Mouse (Mus musculus) forebrain, embryonic 16.5 days (tissue): ENCODE data around the gene Ren1. TPM values are rescaled to one million over a fixed set of nuclear protein-coding genes. Genes with fewer than 3 reads are reported as not detected.
A peak's percentile ranks its signal among the peaks of the same experiment; 100 is the strongest.
"Not testable (repeated sequence)": the region's sequence is repeated elsewhere in the genome, so short reads cannot be mapped to it uniquely, and the experiment has no call there.

Source experiments
- ATAC-seq: fragments of 200-750 bp; cut with Nextera tagmentation; 2 replicates; pipeline ENCODE4 v1.8.0; 2017; ENCODE audit warnings: mild to moderate bottlenecking, moderate library complexity
- H3K27ac ChIP-seq: fragments of 300-500 bp; sonication (generic); 2 replicates; pipeline ENCODE4 v1.5.1; 2014; ENCODE audit warnings: low read length, control low read depth
- H3K27me3 ChIP-seq: fragments of 300-500 bp; sonication (generic); replicated peaks from 2 replicates; pipeline ENCODE4 v1.6.1; 2014; ENCODE audit warnings: low read length; ENCODE audit not compliant: control insufficient read depth, insufficient read depth
- H3K36me3 ChIP-seq: fragments of 300-500 bp; sonication (generic); 2 replicates; pipeline ENCODE4 v1.6.1; 2014; ENCODE audit not compliant: control insufficient read depth, insufficient read depth
- H3K4me1 ChIP-seq: fragments of 300-500 bp; sonication (generic); replicated peaks from 2 replicates; pipeline ENCODE4 v1.6.1; 2014; ENCODE audit warnings: low read length; ENCODE audit not compliant: control insufficient read depth, insufficient read depth
- H3K4me2 ChIP-seq: fragments of 300-500 bp; sonication (generic); 2 replicates; pipeline ENCODE4 v1.6.1; 2014; ENCODE audit warnings: mild to moderate bottlenecking, low read length, control low read depth
- H3K4me3 ChIP-seq: fragments of 300-500 bp; sonication (generic); replicated peaks from 2 replicates; pipeline ENCODE4 v1.5.1; 2014; ENCODE audit warnings: mild to moderate bottlenecking, low read length, control low read depth
- H3K9ac ChIP-seq: fragments of 300-500 bp; sonication (generic); replicated peaks from 2 replicates; pipeline ENCODE4 v1.6.1; 2014; ENCODE audit warnings: low read depth, low read length, control low read depth
- H3K9me3 ChIP-seq: fragments of 300-500 bp; sonication (generic); 2 replicates; pipeline ENCODE4 v1.6.1; 2016; ENCODE audit warnings: low read length; ENCODE audit not compliant: control insufficient read depth
- WGBS: fragments of 180-500 bp; shearing (Covaris S2); extraction: QIAGEN DNeasy Blood & Tissue Kit; methylation state at CpG from one replicate; pipeline ENCODE4 v1.1.7; 2014; 5-methylcytosine and 5-hydroxymethylcytosine counted together
- polyA plus RNA-seq: library from polyadenylated mRNA; unstranded; fragments of >200 nt; fragmentation: Nextera tagmentation; extraction: Ambion mirVana; gene quantifications from 2 replicates; pipeline ENCODE4 v1.2.1, GENCODE M21; 2015

Ren1 gene
- polyA plus RNA-seq, 1 experiment from 2014 or later, result not detected

GRCm38 (mm10) chr1:133332656-133333430 lies 17.5 kb upstream of the Ren1 start:
- no peak for ATAC-seq
- Histone ChIP-seq H3K9ac (no peak overlapping the region), H3K9me3 (no peaks in the 10 kb centered on the region), H3K4me2 (no peak overlapping the region), H3K36me3 (no peaks in the 10 kb centered on the region), H3K4me3 (no peak overlapping the region), H3K4me1 (peaks cover 23% of the 10 kb centered on the region), H3K27me3 (no peaks in the 10 kb centered on the region; the same call in 1 of the 2 replicates), H3K27ac (no peak overlapping the region)
- WGBS, result 89% methylated on average over 11 of the region's 11 CpGs

GRCm38 (mm10) chr1:133333937-133334336 lies 16.4 kb upstream of the Ren1 start:
- H3K4me3 ChIP-seq, result no peak overlapping the region
- no peak overlapping the region for H3K9ac ChIP-seq
- no peaks in the 10 kb centered on the region for H3K9me3 ChIP-seq
- H3K4me2 ChIP-seq, result no peak overlapping the region
- H3K36me3 ChIP-seq, result no peaks in the 10 kb centered on the region
- no peak overlapping the region for H3K27ac ChIP-seq
- H3K27me3 ChIP-seq, result no peaks in the 10 kb centered on the region; the same call in 1 of the 2 replicates
- H3K4me1 ChIP-seq, result peaks cover 17% of the 10 kb centered on the region
- 52% methylated on average over 6 of the region's 6 CpGs for WGBS
- ATAC-seq, result no peak

DNA sequence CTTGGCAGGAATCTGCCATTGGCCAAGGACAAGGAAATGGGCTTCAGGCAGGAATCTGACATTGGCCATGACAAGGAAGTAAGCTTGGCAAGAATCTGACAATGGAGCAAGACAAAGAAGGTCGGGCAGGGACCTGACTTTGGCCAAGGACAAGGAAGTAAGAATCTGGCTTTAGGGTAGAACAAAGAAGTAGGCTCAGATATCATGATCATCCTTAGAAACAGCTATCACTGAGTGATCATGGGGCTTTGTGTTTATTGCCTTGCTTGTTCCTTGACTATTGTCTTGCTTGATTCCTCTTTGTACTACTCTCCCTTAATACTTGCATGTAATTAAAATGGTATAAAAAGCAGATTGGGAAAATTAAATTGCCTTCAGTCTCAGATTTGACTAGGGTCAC lies 9.9 kb upstream of the Ren1 start:
- not testable (repeated sequence) for H3K27ac ChIP-seq, H3K9ac ChIP-seq, H3K4me1 ChIP-seq, H3K4me2 ChIP-seq, H3K36me3 ChIP-seq, H3K9me3 ChIP-seq, H3K4me3 ChIP-seq, ATAC-seq, H3K27me3 ChIP-seq
- 65% methylated on average over 1 of the region's 1 CpGs for WGBS

DNA sequence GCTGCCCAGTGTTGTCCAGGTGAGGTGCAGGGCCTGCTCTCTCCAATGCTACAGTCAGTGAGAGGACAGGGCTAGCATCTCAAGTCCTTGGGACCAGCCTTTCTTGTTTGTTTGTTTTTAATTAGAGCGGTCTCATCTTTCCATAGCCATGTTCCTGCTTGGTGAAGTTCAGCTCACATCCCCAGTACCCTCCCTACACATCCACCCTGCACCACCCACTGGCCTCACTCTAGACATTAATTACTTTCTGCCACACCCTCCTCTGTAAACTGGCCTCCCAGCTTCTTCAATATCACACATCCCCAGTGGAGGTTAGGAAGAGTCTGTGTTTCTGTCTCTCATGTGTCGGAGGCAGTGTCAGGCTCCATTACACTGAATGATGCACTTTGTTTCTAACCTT lies 6.0 kb upstream of the Ren1 start:
- Histone ChIP-seq H3K9me3 (no peaks in the 10 kb centered on the region), H3K4me1 (no peaks in the 10 kb centered on the region), H3K4me3 (no peak overlapping the region), H3K27ac (no peak overlapping the region), H3K4me2 (no peak overlapping the region), H3K27me3 (no peaks in the 10 kb centered on the region), H3K9ac (no peak overlapping the region), H3K36me3 (no peaks in the 10 kb centered on the region)
- no peak for ATAC-seq
- 94% methylated on average over 2 of the region's 2 CpGs for WGBS

GRCm38 (mm10) chr1:133346531-133346930 lies 3.8 kb upstream of the Ren1 start:
- Histone ChIP-seq H3K4me2 (no peak overlapping the region), H3K9ac (no peak overlapping the region), H3K27me3 (no peaks in the 10 kb centered on the region), H3K4me1 (no peaks in the 10 kb centered on the region; the same call in 1 of the 2 replicates), H3K9me3 (no peaks in the 10 kb centered on the region), H3K27ac (no peak overlapping the region), H3K36me3 (no peaks in the 10 kb centered on the region), H3K4me3 (no peak overlapping the region)
- WGBS, result 75% methylated on average over 9 of the region's 9 CpGs
- no peak for ATAC-seq

DNA sequence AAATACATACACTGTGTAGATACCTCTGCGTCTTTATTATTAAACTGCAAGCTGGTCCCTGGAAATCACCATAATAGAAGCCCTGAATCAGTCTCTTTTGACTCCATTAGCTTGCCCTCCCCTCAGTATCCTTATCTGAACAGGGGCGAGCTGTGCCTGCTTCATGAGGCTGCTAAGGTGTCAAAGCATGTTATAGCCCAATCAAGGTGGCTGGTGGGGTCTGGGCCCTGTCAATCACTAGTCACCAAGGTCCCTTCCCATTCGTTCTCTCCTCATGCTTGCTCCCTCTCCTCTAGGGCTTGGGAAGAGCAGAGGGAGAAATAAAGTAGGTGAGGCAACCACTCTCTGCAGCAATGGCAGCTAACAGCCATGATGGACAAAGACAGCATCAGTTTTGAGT lies 3.1 kb upstream of the Ren1 start:
- H3K9me3 ChIP-seq, result no peaks in the 10 kb centered on the region
- ATAC-seq, result no peak
- no peak overlapping the region for H3K4me2 ChIP-seq
- WGBS, result 71% methylated on average over 3 of the region's 3 CpGs
- H3K27me3 ChIP-seq, result no peaks in the 10 kb centered on the region
- no peak overlapping the region for H3K9ac ChIP-seq
- H3K36me3 ChIP-seq, result no peaks in the 10 kb centered on the region
- no peak overlapping the region for H3K4me3 ChIP-seq
- peaks cover 2% of the 10 kb centered on the region for H3K4me1 ChIP-seq
- H3K27ac ChIP-seq, result no peak overlapping the region

- ATAC-seq, result no peak
- Histone ChIP-seq H3K27me3 (no peaks in the 10 kb centered on the region), H3K4me2 (no peak overlapping the region), H3K27ac (no peak overlapping the region), H3K9ac (no peak overlapping the region), H3K9me3 (no peaks in the 10 kb centered on the region), H3K4me1 (peaks cover 2% of the 10 kb centered on the region), H3K36me3 (no peaks in the 10 kb centered on the region), H3K4me3 (no peak overlapping the region)
- 86% methylated on average over 11 of the region's 11 CpGs for WGBS
Measured at GRCm38 (mm10) chr1:133347693-133348520, 2.4 kb upstream of the Ren1 start.

GRCm38 (mm10) chr1:133351762-133352161 lies 1.5 kb downstream of the Ren1 start:
- 50% methylated on average over 9 of the region's 9 CpGs for WGBS
- Histone ChIP-seq H3K4me2 (no peak overlapping the region), H3K4me1 (peaks cover 10% of the 10 kb centered on the region), H3K27ac (no peak overlapping the region), H3K36me3 (no peaks in the 10 kb centered on the region), H3K9me3 (no peaks in the 10 kb centered on the region), H3K27me3 (no peaks in the 10 kb centered on the region), H3K4me3 (no peak overlapping the region), H3K9ac (no peak overlapping the region)
- peak; percentile 37; the same call in 1 of the 2 replicates for ATAC-seq

DNA sequence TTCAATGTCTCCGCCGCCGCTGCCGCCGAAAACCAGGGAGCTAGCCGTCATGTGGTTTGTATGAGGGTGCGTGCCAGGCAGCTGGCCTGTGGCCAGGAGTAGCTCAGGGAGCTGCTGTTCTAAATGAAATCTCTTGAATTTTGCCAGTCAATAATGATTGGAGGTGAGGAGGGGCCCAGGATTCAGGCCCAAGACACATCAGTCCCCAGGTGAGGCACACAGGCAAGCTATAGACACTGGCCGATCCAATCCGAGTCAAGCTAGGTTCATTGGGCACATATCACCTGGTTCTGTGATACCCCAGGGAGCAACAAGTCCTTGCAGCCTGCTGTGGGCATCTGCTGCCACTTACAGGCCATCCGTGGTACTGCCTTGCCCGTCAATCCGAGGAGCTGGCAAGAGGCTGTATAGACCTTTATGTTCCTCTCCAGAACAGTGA lies 3.1 kb downstream of the Ren1 start:
- Histone ChIP-seq H3K4me2 (peak overlapping the region; percentile 4; the same call in 1 of the 2 replicates), H3K4me3 (no peak overlapping the region), H3K9me3 (no peaks in the 10 kb centered on the region), H3K4me1 (peaks cover 10% of the 10 kb centered on the region), H3K9ac (no peak overlapping the region), H3K36me3 (no peaks in the 10 kb centered on the region), H3K27me3 (no peaks in the 10 kb centered on the region; the same call in 1 of the 2 replicates), H3K27ac (no peak overlapping the region)
- ATAC-seq, result peak; percentile 74
- WGBS, result 24% methylated on average over 12 of the region's 12 CpGs
